Mouse (Mus musculus) stomach, postnatal 0 days (tissue): ENCODE data around the gene Tmem183a.

Experiments used
- CTCF ChIP-seq: IDR thresholded peaks from 2 replicates; pipeline ENCODE4 v1.5.1; 2016; ENCODE audit warnings: antibody characterized with exemption, low read depth, mild to moderate bottlenecking, moderate library complexity
- EP300 ChIP-seq: optimal IDR thresholded peaks from 2 replicates; pipeline ENCODE3; 2016; ENCODE audit warnings: antibody characterized with exemption

DNA sequence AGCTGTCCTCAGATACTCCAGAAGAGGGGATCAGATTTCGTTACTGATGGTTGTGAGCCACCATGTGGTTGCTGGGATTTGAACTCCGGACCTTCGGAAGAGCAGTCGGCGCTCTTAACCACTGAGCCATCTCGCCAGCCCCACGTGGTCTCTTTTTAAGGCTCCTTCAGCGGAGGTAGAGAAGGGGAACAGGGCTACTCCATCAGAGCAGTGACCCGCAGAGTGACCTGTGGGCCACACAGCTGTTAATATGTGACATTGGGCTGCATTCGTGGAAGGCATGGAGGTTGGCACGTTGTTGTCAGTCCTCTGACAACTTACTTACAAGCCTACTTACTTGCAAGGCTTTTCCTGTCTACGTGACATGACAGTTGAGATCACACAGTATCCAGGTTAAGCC, 36.4 kb upstream of the Tmem183a start:
- no peak for TF ChIP-seq EP300
- no peak for TF ChIP-seq CTCF
